Mouse (Mus musculus): Measurements from ENCODE around the gene Cyp24a1.

The Cyp24a1 gene

GRCm38 (mm10) chr2:170438782-170439181 lies 58.2 kb downstream of the Cyp24a1 start:
- no peak for DNase-seq (ENCODE audit: low read depth, low spot score)

GRCm38 (mm10) chr2:170436204-170436603 lies 60.7 kb downstream of the Cyp24a1 start:
- DNase-seq (ENCODE audit: low read depth, low spot score) = no peak
